Mouse (Mus musculus): ENCODE measurements at regions not wholly inside any gene's neighbourhood (a gene's known extent, or its start where the extent isn't known, plus 50 kb on each side); places are given as distances from the start of the nearest gene placed in this dataset.

DNA sequence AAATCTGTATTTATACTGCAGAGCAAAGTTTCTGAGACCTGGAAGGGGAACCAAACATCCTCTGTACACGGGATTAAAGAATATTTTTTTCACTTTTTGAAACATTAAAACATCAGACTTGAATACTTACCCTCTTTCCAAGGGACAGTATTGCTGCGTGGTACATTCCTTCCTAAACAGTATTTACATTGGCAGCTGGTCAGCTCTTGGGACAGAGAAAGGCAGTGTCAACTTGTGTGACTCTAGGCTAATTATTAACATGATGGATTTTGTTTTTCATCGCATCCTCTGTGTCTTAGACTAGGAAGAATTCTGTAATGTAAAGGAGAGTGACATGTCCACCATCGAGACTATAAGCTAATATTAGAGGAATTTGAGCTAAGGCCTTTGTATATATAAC is 56.8 kb upstream of the Map4k3 start:
- H3K27me3 ChIP-seq (ENCODE audit: insufficient read depth, poor library complexity, severe bottlenecking): no peaks in the 10 kb centered on the region
- H3K27ac ChIP-seq: no peak overlapping the region
- DNase-seq (ENCODE audit: low spot score): no peak
- 80% methylated on average over 4 of the region's 4 CpGs for WGBS
- H3K4me1 ChIP-seq (replicated peaks): peaks cover 14% of the 10 kb centered on the region
- H3K36me3 ChIP-seq: no peaks in the 10 kb centered on the region
- H3K9me3 ChIP-seq: no peaks in the 10 kb centered on the region
- H3K4me3 ChIP-seq: no peak overlapping the region

DNA sequence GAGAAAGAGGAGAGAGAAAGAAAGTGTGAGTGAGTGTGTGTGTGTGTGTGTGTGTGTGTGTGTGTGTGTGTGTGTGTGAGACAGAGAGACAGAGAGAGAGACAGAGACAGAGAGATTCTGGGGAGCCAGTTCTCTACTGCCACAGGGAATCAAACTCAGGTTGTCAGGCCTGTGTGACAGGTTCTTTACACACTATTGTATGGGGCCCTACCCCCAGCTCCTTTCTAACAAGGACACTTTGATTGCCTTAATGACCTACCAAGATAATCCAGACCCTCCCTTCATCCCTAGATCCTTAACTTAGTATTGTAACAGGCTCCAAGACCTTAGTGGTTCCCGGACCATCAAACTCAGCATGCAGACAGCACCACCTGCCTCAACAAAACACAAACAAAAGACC is 53.9 kb upstream of the Map4k3 start:
- H3K9me3 ChIP-seq: no peaks in the 10 kb centered on the region
- no peak for DNase-seq (ENCODE audit: low spot score)
- peaks cover 14% of the 10 kb centered on the region for H3K4me1 ChIP-seq (replicated peaks)
- H3K27me3 ChIP-seq (ENCODE audit: insufficient read depth, poor library complexity, severe bottlenecking): no peaks in the 10 kb centered on the region
- H3K36me3 ChIP-seq: no peaks in the 10 kb centered on the region
- 53% methylated on average over 1 of the region's 1 CpGs for WGBS
- no peak overlapping the region for H3K27ac ChIP-seq
- H3K4me3 ChIP-seq: no peak overlapping the region

DNA sequence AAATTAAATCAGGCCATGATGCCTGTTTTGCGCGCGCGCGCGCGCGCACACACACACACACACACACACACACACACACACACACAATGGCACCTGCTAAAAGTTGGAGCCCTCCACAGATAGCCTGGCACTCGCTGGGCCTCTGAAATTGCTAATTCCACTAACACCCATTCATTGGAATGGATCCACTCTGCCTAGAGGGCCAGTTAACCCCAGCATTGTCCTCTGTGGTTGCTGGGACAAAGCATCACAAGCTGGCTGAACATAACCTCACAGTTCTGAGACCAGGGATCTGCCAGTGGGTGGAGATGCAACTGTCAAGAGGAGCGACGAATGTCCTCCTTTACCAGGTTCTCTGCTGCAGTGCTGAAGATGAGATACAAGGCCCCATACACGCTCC is 53.3 kb upstream of the Map4k3 start:
- DNase-seq (ENCODE audit: low spot score): no peak
- WGBS: 87% methylated on average over 12 of the region's 12 CpGs
- H3K27me3 ChIP-seq (ENCODE audit: insufficient read depth, poor library complexity, severe bottlenecking): no peaks in the 10 kb centered on the region
- no peaks in the 10 kb centered on the region for H3K9me3 ChIP-seq
- no peaks in the 10 kb centered on the region for H3K36me3 ChIP-seq
- H3K27ac ChIP-seq: no peak overlapping the region; the same call in 1 of the 2 replicates
- no peak overlapping the region for H3K4me3 ChIP-seq
- peaks cover 14% of the 10 kb centered on the region for H3K4me1 ChIP-seq (replicated peaks)

DNA sequence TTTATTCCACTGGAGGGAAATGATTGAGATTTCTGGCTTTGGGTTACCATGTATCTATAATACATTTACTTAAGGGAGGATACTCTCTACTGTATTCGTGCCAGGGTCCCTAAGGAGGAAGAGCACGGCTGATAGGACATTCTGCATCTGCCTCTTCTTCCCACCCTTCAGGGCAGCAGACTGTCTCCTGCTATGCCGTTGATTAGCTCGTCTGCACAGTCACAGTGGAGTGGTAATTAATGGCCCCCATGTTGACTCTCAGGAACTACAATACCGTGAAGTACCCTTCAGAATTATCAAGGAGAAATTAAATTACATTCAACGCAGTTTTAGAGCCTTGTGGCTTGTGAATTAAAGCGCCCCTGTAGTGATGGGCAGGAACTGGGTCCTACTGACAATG is 52.0 kb upstream of the Map4k3 start:
- no peak overlapping the region for H3K4me3 ChIP-seq
- peaks cover 9% of the 10 kb centered on the region; the same call in 1 of the 2 replicates for H3K4me1 ChIP-seq (replicated peaks)
- H3K9me3 ChIP-seq: no peaks in the 10 kb centered on the region
- 73% methylated on average over 7 of the region's 7 CpGs for WGBS
- H3K36me3 ChIP-seq: no peaks in the 10 kb centered on the region
- no peak for DNase-seq (ENCODE audit: low spot score)
- H3K27ac ChIP-seq: no peak overlapping the region
- H3K27me3 ChIP-seq (ENCODE audit: insufficient read depth, poor library complexity, severe bottlenecking): no peaks in the 10 kb centered on the region

DNA sequence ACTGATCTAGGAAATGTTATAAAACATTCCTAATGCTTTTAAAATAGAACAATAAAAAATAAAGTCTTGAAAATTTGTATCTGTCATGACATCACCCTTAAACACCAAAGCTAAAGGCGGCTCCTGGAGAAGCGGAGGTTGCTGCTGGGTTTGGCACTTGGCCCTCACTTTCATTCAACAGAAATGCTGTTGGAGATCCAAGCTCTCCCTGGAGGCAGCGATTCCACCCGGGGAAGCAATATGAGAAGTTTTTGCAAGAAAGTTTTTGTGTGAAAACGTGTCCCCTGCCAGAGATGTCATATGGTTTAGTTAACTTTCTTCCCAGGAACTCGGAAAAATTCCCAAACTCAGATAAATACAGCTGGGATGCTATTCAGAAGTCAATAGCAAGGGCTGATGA is 51.5 kb upstream of the Map4k3 start:
- WGBS: 82% methylated on average over 6 of the region's 6 CpGs
- H3K36me3 ChIP-seq: no peaks in the 10 kb centered on the region
- H3K9me3 ChIP-seq: no peaks in the 10 kb centered on the region
- no peak for DNase-seq (ENCODE audit: low spot score)
- H3K4me1 ChIP-seq (replicated peaks): peaks cover 8% of the 10 kb centered on the region; the same call in 1 of the 2 replicates
- no peak overlapping the region for H3K4me3 ChIP-seq
- H3K27me3 ChIP-seq (ENCODE audit: insufficient read depth, poor library complexity, severe bottlenecking): no peaks in the 10 kb centered on the region
- H3K27ac ChIP-seq: no peak overlapping the region
